Mouse (Mus musculus) limb, embryonic 15.5 days (tissue): ENCODE measurements around the gene Wdr47. TPM values are rescaled to one million over a fixed set of nuclear protein-coding genes. Genes with fewer than 3 reads are reported as not detected.

Experiments used
- ATAC-seq: fragments of 200-750 bp; cut with Nextera tagmentation; 2 replicates; pipeline ENCODE4 v1.8.0; 2017; ENCODE audit warnings: low read depth, moderate TSS enrichment; ENCODE audit not compliant: insufficient number of reproducible peaks, low FRiP score, low TSS enrichment
- H3K27ac ChIP-seq: fragments of 300-500 bp; sonication (generic); 2 replicates; pipeline ENCODE4 v1.5.1; 2015; ENCODE audit warnings: moderate library complexity, mild to moderate bottlenecking, inconsistent platforms
- H3K27me3 ChIP-seq: fragments of 300-500 bp; sonication (generic); 2 replicates; pipeline ENCODE4 v1.6.1; 2015; ENCODE audit warnings: inconsistent platforms
- H3K36me3 ChIP-seq: fragments of 300-500 bp; sonication (generic); 2 replicates; pipeline ENCODE4 v1.6.1; 2015; ENCODE audit warnings: inconsistent platforms
- H3K4me1 ChIP-seq: fragments of 300-500 bp; sonication (generic); 2 replicates; pipeline ENCODE4 v1.6.1; 2015; ENCODE audit warnings: inconsistent platforms
- H3K4me2 ChIP-seq: fragments of 300-500 bp; sonication (generic); 2 replicates; pipeline ENCODE4 v1.6.1; 2015; ENCODE audit warnings: mild to moderate bottlenecking, inconsistent platforms
- H3K4me3 ChIP-seq: fragments of 300-500 bp; sonication (generic); 2 replicates; pipeline ENCODE4 v1.5.1; 2015; ENCODE audit warnings: mild to moderate bottlenecking, inconsistent platforms
- H3K9ac ChIP-seq: fragments of 300-500 bp; sonication (generic); 2 replicates; pipeline ENCODE4 v1.6.1; 2015; ENCODE audit warnings: inconsistent platforms
- H3K9me3 ChIP-seq: fragments of 300-500 bp; sonication (generic); 2 replicates; pipeline ENCODE4 v1.6.1; 2016; ENCODE audit warnings: inconsistent platforms
- WGBS: fragments of 180-500 bp; shearing (Covaris S2); methylation state at CpG from one replicate; pipeline ENCODE4 v1.1.7; 2015; 5-methylcytosine and 5-hydroxymethylcytosine counted together
- microRNA-seq: library from miRNA; unstranded; fragments of <30 nt; microRNA quantifications from one replicate; pipeline ENCODE4, GENCODE M21; 2016
- polyA plus RNA-seq: library from polyadenylated mRNA; unstranded; fragments of >200 nt; fragmentation: Nextera tagmentation; extraction: Ambion mirVana; gene quantifications from 2 replicates; pipeline ENCODE4 v1.2.1, GENCODE M21; 2015

The Wdr47 gene
- polyA plus RNA-seq, 1 experiment from 2014 or later: 18.1 TPM

- no peaks in the 10 kb centered on the region for H3K27me3 ChIP-seq
- ATAC-seq: peak; percentile 46
Measured at GRCm38 (mm10) chr3:108689015-108689441, 97.9 kb downstream of the Wdr47 start.

GRCm38 (mm10) chr3:108689446-108689845, 98.4 kb downstream of the Wdr47 start:
- Histone ChIP-seq H3K36me3 (peaks cover 45% of the 10 kb centered on the region), H3K27ac (peak overlapping the region; percentile 80), H3K4me3 (no peak overlapping the region), H3K4me2 (no peak overlapping the region), H3K27me3 (no peaks in the 10 kb centered on the region), H3K9me3 (no peaks in the 10 kb centered on the region), H3K9ac (no peak overlapping the region), H3K4me1 (peaks cover 21% of the 10 kb centered on the region)
- 33% methylated on average over 8 of the region's 8 CpGs for WGBS
- ATAC-seq: peak; percentile 71

More at GRCm38 (mm10) chr3:108689015-108689441, 97.9 kb downstream of the Wdr47 start:
- peaks cover 21% of the 10 kb centered on the region for H3K4me1 ChIP-seq
- H3K9ac ChIP-seq: no peak overlapping the region
- peaks cover 45% of the 10 kb centered on the region for H3K36me3 ChIP-seq
- no peak overlapping the region for H3K4me3 ChIP-seq
- no peaks in the 10 kb centered on the region for H3K9me3 ChIP-seq
- H3K27ac ChIP-seq: peak overlapping the region; percentile 80
- WGBS: 44% methylated on average over 6 of the region's 6 CpGs
- H3K4me2 ChIP-seq: no peak overlapping the region

GRCm38 (mm10) chr3:108689979-108690378, 98.9 kb downstream of the Wdr47 start:
- Histone ChIP-seq H3K36me3 (peaks cover 48% of the 10 kb centered on the region), H3K9ac (no peak overlapping the region), H3K4me3 (no peak overlapping the region), H3K9me3 (no peaks in the 10 kb centered on the region), H3K4me2 (no peak overlapping the region), H3K4me1 (peaks cover 21% of the 10 kb centered on the region), H3K27ac (peak overlapping the region; percentile 80), H3K27me3 (no peaks in the 10 kb centered on the region)
- ATAC-seq: peak; percentile 61; the same call in 1 of the 2 replicates
- 25% methylated on average over 4 of the region's 4 CpGs for WGBS

- Histone ChIP-seq H3K27ac (no peak overlapping the region), H3K27me3 (no peaks in the 10 kb centered on the region), H3K4me3 (no peak overlapping the region), H3K4me2 (no peak overlapping the region), H3K36me3 (peaks cover 52% of the 10 kb centered on the region), H3K4me1 (peaks cover 12% of the 10 kb centered on the region), H3K9ac (no peak overlapping the region), H3K9me3 (no peaks in the 10 kb centered on the region)
- no peak for ATAC-seq
- 79% methylated on average over 9 of the region's 9 CpGs for WGBS
Measured at GRCm38 (mm10) chr3:108694321-108694720, 103.2 kb downstream of the Wdr47 start.

Small RNAs within 50 kb of the gene (microRNA-seq; reads per million reads assigned to microRNA genes)
- not detected for gene Gm22860

Other genes starting within 250 kb of the Wdr47 start
- not detected in 2 replicates for gene Mybphl, start 226.4 kb upstream of the Wdr47 start, polyA plus RNA-seq
- gene Psrc1, start 207.4 kb upstream of the Wdr47 start, polyA plus RNA-seq: 37.8 and 40.2 TPM in 2 replicates
- 11.7 and 11.9 TPM in 2 replicates for gene Celsr2, start 175.7 kb upstream of the Wdr47 start, polyA plus RNA-seq
- 115 and 123 TPM in 2 replicates for gene Sars, start 146.1 kb upstream of the Wdr47 start, polyA plus RNA-seq
- 0.26 TPM in 1 of 2 replicates, not detected in the other for gene 1700013F07Rik, start 57.1 kb upstream of the Wdr47 start, polyA plus RNA-seq
- 0.63 and 0.77 TPM in 2 replicates for gene 5330417C22Rik, start 54.7 kb upstream of the Wdr47 start, polyA plus RNA-seq
- gene Tmem167b, start 28.8 kb upstream of the Wdr47 start, polyA plus RNA-seq: 52.2 and 53.4 TPM in 2 replicates
- gene Taf13, start 19.6 kb upstream of the Wdr47 start, polyA plus RNA-seq: 48.7 and 53.5 TPM in 2 replicates
- 91.5 and 98.2 TPM in 2 replicates for gene Clcc1, start 62.6 kb downstream of the Wdr47 start, polyA plus RNA-seq
- gene Gpsm2, start 131.0 kb downstream of the Wdr47 start, polyA plus RNA-seq: 95.9 and 103 TPM in 2 replicates
- 1.3 and 1.5 TPM in 2 replicates for gene Aknad1, start 148.4 kb downstream of the Wdr47 start, polyA plus RNA-seq
- 46.6 and 51.8 TPM in 2 replicates for gene Stxbp3, start 249.2 kb downstream of the Wdr47 start, polyA plus RNA-seq